Mouse (Mus musculus) G1E-ER4 (cell line): ENCODE data around the gene Taf8. TPM values are rescaled to one million over a fixed set of nuclear protein-coding genes. Genes with fewer than 3 reads are reported as not detected.

Experiments used
- GATA1 ChIP-seq: IDR thresholded peaks from one replicate; pipeline ENCODE4 v1.8.0; 2012; ENCODE audit warnings: low read length, inconsistent platforms
- polyA plus RNA-seq: library from polyadenylated mRNA; stranded (reverse); fragments of >175 nt; gene quantifications from 2 replicates; pipeline ENCODE4 v1.2.3, GENCODE M21; 2012

Gene Taf8
- polyA plus RNA-seq, 1 experiment, result 23.1 TPM

DNA sequence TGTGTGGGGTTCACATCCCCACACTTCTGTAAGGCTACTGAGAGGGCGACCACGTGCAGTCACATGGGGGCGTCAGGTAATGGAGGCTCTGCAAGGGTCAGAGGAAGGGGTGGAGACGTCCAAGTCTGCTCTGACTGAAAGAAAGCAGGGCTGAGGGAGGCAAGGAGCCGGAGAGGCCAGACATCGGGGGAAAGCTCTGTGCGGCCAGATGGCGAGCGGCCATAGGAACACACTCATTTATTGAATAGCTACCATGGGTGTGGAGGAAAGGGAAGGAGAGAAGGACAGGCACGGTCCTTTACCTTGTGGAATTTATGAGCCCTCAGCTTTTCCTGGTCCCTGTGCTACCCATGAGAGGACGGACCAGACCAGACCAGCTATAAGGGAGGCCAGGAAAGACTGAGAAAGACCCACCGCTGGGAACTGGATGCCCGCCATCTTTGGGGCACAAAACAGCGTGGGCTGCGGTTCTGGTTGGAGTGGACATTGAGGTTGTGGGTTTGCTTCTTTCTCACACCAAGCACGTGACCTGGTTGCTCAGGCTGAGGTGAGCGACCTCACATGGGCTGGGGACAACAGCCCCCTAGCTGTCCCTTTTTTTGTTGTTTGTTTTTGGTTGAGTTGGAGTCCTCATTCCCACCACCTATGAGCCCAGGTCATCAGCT, 24.9 kb upstream of the Taf8 start:
- no peak for TF ChIP-seq GATA1

DNA sequence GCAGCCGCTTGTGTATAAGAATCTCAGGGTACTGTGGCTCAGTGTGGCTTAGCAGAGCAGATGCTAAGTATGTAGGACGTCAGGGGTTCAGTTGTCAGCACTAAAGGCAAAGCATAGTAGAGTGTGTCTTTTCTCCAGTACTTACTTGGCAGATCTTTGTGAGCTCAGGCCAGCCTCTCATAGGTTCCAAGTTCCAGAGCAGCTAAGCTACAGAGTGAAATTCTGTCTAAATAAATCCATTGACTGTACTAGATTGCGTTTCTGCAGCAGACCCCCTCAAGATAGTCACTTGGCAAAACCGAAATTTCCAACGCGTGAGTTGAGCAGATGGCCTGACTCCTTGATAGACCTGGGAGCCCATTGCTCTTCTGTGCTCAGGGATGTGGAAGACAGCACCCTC, 22.9 kb upstream of the Taf8 start:
- TF ChIP-seq GATA1, result no peak

DNA sequence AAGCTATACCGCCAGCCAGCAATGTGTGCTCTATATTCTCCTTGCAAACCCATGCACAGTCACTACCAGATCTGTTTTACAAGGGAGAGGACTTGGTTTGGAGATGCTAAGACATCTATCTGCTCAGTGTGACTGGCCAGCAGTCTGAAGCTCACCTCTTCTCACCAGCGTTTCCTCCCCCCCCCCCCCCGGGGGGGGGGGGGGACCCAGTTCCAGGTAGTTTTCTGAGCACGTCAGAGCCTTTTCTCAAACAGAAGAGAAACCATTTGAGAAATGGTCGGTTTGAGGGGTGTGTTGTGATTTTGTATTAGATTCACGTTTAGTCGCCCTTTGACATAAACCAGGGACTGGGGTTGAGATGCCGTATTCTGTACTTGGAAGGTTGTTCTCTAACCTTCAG, 22.0 kb upstream of the Taf8 start:
- no peak for TF ChIP-seq GATA1

DNA sequence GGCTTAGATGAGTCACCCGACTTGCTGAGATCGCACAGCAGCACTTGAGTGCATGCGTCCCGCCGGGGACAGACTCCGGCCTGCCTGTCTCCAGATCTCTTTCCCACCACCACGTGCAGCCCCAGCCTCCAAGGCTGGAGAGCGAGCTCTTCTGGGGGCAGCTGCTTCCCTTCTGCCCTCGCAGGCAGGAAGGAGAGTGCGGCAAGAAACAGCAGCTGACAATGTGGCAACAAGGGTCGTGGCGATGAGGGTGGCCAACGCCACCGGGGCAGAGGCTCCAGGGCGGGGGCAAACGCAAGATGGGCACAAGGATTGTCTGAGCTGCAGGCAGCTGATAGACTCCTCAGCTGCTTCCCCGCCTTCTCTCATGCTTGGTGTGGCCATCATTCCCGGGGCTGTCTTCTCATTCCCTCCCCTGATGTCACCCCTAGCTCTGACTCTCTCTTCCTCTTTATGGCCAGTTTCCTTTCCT, 21.2 kb upstream of the Taf8 start:
- TF ChIP-seq GATA1, result no peak

DNA sequence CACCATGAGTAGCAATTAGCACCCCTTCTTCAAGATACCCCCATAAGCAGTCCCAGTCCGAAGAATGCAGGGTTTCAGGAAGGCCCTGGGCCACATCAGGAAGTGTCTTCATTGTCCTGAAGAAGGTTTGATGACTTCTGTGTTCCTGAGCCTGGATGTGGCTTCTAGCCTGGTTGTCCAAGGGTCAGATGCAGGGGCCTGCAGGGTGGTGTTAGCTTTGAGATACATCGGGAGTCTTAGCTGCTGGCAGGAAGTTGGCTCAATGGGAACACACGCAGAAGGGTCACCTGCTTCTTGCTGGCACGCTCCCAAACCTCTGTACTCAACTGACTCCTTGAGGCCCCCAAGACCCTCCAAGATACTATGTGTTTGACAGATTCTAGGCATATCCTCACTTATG, 20.4 kb upstream of the Taf8 start:
- no peak for TF ChIP-seq GATA1

DNA sequence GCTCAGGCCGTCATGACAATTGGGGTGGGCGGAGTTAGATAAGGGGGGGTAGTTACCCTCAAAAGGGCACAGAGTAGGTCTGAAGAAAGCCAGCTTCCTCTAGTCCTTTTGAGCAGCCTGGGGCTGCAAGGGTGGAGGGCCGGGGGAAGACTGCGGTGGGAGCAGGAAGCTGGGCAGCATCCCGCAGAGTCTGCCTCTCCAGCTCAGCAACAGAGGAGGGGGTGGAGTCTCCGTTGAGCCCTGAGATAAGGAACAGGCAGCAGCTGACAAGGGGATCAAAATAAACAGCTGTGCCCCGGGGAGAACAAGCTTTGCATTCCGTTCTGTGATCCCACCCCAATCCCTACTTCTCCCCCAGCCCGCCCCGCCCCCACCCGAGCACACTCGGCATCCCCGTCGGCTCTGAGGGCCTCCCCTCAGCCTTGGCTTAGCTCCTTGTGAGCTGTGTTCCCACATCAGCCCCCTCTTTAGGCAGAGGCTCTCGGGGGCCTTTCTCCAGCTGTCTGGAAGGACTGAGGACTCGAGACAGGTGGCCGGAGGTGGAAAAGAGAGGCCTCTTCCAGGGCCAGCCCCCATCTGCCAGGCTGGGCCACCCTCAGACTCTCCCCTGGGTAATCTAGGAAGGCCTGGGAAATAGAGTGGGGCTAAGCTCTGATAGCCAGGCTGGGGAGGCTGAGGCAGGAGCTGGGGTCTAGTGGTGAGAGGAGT, 19.6 kb upstream of the Taf8 start:
- peak; percentile 69 for TF ChIP-seq GATA1

DNA sequence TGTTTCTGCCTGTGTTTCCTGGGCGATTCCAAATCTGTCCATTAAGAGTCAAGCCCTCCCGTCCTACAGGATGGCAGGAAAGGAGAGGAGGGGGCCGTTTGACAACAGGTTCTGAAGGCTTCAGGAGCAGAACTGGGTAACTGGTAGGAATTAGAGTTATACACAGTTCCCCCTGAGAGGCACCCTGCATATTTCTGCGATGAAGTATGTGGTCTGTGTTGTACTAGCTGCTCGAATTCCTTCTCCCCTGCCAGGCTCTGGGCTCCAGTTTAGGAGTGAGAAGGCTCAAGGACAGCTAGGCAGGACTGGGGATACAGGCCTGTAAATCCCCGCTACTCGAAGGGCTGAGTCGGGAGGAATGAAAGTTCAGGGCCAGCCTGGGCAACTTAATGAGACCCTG, 16.1 kb upstream of the Taf8 start:
- no peak for TF ChIP-seq GATA1

DNA sequence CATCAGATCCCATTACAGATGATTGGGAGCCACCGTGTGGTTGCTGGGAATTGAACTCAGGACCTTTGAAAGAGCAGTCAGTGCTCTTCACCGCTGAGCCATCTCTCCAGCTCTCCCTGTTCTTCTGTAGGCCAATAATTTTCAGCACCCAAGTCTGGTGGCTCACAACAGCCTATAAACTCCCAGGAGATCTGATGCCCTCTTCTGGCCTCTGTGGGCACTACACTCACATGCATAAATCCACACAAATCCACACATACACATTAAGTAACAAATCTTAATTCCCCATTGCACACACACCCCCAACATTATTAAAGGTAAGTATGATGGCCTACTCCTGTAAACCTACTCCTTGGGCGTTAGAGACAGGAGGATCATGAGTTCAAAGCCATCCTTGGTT, 14.1 kb upstream of the Taf8 start:
- no peak for TF ChIP-seq GATA1

DNA sequence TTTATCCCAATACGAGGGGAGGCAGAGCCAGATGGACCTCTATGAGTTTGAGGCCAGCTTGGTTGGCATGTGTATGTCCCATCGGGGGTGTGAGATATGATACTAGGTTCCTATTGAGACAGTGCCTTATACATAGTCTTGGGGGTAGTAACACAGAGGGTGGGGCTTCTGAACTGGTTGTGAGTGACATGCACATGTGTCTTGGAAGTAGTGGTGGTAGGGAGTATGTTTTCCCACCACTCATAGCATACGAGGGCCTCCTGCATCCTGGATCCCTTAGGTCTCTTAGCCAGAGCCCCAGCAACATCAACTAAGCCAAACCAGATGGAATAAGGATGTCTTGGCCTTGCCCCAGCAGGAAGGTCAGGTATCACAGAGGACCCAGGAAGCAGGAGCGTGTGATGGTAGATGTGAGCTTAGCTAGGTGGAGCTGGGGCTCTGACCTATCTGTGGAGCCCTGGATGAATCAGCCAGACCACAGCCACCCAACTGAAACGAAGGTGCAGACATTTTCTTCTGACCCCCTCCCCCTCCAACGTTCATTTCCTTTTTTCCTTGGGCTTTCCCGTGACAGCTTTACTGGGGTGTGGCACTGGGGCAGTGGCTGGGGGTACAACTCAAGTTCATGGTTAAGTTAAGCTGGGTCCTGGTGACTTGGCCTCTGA, 13.2 kb upstream of the Taf8 start:
- TF ChIP-seq GATA1, result no peak

DNA sequence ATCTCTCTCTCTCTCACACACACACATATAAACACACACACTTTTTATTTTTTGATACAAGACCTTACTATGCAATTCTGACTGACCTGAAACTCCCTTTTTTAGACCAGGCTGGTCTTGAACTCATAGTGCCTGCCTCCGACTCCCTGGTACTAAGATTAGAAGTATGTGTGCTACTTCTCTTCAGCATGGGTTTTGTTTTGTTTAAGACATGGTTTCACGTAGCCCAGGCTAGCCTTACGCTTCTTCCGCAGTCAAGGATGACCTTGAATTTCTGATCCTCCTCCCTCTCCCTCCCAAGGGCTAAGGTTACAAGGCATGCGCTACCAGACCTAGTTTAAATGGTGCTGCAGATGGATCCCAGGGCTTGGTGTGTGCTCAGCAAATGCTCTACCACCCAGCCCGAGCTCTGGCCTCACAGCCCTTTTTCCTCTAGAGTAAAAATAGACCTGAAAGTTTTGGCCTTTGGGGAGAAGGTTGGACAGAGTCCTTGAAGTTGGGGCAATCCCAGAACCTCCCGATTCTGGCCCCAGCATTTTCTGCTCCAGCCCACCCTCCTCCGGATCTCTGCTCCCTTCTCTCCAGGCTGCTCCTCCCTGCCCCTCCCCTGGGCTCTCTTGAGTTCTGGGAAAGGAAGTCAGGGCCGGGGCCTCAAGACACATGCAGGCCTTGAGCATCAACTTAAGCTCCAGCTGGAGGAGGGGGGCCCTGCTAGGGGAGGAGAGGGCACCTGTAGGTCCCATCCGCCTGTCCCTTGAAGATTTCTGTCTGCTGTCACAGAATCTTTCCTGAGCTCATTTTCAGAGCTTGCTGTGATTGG, 11.1 kb upstream of the Taf8 start:
- TF ChIP-seq GATA1, result no peak

- TF ChIP-seq GATA1, result no peak
Observed at GRCm38 (mm10) chr17:47511111-47512020, 9.3 kb upstream of the Taf8 start.

DNA sequence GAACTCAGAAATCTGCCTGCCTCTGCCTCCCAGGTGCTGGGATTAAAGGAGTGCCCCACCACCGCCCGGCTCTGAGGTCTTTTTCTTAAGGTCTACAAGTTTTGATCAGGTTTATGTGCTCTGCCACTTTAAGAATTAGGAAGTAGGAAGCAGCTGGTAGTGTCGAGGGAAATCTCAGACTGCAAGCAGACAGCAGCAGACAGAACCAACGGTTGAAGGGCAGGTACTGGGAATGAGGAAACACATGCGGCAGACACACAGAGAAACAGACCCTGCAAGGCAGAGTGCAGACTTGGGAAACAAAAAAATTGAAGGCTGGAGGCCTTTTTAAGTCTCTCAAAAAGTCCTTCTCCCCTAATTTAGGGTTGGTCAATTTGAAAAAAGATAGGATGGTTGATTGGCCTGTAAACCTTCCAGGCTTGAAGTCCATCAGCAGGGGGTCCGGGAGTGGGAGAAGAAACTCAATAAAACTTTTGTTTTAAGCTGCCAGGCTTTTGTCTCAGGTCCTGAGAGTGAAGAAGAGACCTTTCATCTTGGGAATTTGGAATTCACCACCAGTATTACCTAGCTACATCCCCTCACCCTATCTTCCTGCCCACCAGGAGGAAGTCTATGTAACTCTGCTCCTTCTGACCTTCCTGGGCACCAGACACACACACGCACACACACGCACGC, 7.1 kb upstream of the Taf8 start:
- TF ChIP-seq GATA1, result no peak

GRCm38 (mm10) chr17:47508012-47508608, 6.0 kb upstream of the Taf8 start:
- TF ChIP-seq GATA1, result no peak

DNA sequence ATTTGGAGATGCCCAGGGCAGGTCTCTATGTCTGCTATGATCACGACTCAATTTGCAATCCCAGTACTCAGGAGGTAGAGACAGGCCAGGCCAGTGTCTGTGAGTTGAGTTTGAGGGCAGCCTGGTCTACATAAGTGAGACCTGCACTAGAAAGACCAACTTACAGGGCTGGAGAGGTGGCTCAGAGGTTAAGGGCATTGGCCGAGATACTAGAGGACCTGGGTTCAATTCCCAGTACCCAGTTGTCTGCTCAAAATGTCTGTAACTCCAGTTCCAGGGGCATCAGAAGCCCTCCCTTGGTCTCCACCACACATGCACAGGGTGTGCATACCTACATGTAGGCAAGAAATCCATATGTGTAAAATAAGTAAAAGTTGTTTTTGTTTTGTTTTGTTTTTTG, 5.4 kb upstream of the Taf8 start:
- TF ChIP-seq GATA1, result no peak
